Mouse (Mus musculus): Measurements from ENCODE around the gene Zfand3.
A peak's percentile ranks its signal among the peaks of the same experiment; 100 is the strongest.

Zfand3 gene

DNA sequence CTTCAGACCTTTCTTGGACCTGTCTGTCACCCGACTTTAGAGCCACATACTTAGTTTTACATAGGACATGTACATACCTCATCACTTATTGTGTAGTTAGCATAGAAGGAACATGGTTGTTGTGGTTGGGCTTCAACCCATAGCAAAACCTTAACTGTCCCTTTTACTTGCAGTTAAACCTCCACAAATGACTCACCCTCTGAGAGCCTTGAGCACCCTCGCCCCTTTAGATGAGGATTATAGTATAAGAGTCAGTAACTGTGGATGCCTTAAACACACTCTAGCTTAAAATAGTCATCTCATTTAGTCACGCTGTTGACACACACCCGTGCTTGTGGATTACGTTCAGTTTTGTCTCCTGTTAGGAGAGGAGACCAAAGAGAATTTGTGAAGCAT lies 47.8 kb downstream of the Zfand3 start:
- DNase-seq (ENCODE audit: low spot score), result no peak

DNA sequence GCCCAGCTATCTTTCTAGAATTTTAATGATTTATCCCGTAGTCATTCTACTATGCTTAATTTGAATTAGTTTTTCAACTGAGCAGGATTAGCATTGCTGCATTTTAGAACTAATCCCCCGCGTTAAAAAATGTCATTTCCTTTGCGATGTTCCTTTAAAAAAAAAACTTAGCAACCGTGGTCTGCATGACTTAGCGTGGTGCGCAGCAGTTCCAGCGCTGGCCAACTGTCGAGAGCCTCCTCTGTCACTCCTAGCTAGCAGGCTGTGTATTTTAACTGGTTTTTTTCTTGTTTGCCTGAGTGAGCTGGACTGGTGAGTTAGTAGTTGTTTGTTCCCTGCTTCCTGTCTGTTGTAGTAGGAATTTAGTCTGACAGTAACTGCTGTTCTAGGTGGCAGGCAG lies 48.9 kb downstream of the Zfand3 start:
- DNase-seq (ENCODE audit: low spot score), result no peak

DNA sequence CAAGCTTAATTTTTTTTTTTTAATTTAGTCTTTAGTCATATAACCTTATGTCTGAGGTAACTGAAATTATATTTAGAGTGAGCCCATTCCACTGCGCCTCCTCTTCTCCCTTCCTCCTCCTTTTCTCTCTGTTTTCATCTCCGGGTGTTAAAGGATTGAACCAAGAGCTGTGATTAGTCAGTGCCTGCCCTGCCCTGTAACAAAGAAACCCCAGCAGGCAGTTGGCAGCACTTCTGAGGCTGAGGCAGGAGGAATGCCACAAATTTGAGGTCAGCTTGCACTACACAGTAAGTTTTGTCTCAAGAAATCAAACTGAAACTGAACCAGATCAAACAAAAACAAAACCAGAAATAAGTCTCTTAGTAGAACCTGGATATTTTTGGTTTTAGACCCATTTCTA lies 49.3 kb downstream of the Zfand3 start:
- DNase-seq (ENCODE audit: low spot score), result no peak

DNA sequence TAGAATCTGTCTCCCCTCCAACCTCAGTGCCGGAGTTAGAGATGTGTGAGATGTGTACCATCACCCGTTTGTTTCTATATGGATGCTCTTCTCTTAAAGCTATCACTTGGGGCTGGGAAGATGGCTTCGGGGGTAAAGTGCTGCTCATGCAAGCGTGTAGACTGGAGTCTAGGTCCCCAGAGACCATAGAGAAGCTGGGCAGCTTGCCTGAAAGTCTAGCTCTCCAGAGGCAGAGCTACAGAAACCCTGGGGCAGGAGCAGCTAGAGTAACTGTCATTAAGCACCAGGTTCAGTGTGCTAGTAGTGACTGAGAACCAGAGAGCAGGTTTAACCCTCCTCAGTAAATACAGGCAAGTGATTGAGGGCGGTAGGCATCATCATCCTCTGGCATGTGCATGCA lies 51.7 kb downstream of the Zfand3 start:
- DNase-seq (ENCODE audit: low spot score), result no peak

DNA sequence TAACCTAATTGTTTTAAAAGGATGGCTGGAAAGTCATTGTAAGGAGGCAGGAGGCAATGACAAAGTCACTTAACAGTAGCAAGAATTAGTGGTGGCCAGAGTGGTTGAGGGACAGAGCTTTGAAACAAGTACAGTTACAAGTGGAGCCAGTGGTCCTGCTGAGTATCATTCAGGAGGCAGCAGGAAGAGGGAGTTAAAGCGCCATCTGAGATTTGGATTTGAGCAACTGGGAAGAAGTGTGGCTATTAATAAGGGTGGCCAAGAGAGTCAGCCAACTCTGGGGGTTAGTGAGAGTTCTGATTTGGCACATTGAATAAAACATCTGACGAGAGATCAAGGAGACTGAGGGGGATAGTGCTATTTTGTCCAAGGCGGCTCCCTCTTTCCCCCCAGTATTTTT lies 54.1 kb downstream of the Zfand3 start:
- DNase-seq (ENCODE audit: low spot score), result no peak

DNA sequence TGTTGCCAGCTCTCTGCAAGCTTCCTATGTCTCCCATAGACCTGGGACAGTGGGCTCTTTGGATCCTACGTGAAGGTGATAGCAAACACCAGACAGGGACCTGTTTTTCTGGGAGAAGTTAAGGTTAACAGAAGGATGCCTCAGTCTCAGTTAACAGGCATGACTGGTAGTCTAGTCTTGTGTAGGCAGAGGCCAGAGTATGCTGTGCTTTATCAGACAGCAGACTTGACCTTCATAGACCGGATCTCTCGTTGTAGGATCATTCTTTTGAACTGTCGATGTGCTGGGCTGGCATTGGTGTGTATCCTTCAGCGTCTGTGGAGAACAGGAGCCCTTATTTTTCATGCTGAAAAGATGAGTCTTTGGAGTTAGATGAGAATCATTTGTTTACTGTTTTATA lies 54.5 kb downstream of the Zfand3 start:
- no peak for DNase-seq (ENCODE audit: low spot score)

DNA sequence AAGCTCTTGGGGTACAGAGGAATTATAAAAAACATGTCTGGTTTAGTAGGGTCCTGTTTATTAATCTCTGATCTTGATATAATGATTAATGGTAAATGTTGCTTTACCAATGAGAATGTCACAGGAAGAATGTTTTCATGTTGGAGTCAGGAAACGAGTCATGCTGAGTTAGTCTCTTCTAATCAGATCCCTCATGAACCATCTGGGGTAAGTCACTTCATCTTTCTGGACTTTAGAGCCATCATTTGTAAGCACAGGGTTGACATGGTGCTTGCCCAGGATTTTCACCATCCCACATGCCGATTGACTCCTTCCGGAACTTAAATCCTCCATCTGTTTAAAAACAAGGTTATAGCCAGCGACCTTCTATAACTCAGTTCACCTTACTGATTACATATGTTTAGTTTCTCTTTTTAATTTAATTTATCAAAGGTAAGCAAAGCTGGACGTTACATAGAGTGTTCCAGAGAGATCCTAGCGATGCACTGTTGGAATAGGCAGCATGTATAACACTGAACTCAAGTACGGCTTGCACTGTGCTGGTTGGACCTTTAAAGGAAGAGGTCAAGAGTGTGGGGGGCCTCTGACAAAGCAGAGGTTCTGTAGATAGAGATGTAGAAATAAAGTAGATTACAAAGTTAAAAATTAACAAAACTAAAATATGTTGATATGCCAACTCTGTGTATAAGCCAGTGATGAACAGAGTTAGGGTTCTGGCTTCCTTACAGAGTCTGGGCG lies 56.7 kb downstream of the Zfand3 start:
- DNase-seq (ENCODE audit: low spot score), result no peak

DNA sequence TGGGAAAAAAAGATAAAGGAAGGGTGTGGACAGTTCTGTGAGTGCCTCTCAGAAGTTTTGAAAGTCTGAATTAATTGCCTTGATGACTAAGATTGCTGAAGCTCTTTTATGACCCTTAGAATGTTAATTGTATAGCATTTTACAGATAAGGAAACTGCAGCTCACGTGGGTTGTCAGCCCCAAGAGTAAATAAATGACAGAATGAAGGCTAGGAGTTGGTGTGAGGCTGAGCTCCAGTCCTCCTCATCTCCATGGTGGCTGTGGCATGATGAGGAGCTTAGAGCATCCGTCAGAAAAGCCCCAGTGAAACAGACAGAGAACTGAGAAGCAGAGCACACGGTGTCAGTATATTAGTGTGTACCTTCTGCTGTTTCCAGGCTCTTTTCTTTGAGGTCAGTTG lies 59.3 kb downstream of the Zfand3 start:
- DNase-seq (ENCODE audit: low spot score), result no peak

DNA sequence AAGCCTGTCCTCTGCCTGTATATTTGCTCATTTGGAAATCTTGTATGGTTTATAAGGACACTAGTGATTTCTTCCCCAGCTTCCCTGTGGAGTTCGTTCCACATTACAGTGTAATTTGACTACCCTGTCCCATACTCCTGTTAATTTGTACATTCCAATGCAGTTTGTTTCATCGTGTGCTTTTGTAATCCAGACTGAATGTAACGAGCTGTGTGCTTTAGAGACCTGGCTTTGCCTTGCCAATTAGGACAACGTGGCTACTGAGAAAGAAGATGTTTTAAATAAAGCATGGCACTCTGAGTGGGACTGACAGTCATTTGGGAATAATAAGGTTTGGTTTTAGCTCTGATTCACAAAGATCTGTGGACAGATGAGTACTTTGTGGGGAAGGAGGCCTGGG lies 60.2 kb downstream of the Zfand3 start:
- peak; percentile 57 for DNase-seq (ENCODE audit: low spot score)

DNA sequence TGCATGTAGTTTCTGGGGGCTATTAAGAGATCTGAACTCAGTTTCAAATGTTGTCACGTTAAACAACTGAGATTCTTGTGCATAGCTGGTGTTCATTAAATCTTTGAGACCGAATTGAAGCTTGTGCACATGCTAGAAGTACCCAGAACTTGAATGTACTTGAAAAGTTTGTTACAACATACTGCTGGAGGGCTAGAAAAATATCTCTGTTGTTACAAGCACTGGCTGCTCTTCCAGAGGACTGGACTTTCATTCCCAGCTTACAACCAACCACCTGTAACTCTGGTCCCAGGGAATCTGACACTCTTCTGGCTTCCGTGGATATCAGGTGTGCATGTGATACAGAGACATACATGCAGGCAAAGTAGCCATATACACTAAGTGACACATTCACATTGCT lies 65.2 kb downstream of the Zfand3 start:
- DNase-seq (ENCODE audit: low spot score), result no peak

DNA sequence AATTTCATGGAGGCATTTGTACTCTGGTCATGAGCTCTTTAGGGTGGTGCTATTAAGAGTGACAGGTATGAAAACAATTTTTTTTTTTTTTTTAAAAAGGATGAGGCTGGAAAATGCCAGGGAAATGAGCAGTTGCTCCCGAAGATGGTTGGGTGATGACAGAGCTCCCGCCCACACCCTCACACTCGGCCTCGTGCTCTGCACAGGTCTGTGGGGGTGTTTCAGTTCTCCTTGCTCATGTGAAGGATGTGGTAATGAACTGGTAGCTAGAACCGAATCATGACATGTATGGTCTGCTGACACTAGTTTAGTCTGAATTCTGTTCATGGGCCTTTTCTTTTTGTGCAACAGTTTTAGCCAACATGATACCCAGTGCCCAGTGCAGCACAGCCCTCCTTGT lies 66.1 kb downstream of the Zfand3 start:
- no peak for DNase-seq (ENCODE audit: low spot score)

DNA sequence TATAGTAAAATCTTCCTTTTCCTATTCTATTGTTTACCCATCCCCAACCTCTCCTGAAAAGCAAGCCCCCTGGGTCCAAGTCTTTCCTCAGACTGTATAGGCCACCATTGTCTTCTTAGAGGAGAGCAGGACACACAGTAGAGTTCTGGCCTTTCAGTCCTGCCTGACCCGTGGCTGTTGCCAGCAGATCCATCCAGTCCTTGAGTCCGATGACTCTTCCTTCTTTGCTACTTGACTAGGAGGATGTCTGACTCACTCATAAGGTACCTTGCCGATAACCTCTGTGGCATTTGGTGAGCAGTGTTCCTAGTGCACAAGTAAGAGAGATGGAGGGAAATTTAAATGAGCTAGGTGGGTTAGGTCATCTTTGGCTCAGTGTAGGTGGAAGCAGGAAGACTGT lies 68.1 kb downstream of the Zfand3 start:
- DNase-seq (ENCODE audit: low spot score), result no peak

DNA sequence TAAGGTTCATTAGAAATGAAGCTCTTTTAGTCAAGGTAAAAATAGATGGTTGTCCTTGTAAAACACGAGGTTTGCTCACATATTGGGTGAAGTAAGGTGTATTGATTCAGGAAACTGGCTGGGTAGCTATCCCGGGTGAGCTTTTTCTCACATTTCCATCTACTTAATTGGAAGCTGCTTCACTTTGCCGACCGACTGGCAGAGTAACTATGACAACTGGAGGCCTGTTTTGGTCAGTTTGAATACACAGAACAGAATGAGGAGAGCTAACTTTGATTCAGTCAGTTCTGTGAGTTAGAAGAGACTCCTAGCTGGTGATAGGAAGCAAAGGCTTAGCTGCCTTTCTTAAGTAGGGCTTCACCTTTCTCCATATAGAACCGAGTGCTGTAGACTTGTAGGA lies 71.4 kb downstream of the Zfand3 start:
- DNase-seq (ENCODE audit: low spot score), result no peak

DNA sequence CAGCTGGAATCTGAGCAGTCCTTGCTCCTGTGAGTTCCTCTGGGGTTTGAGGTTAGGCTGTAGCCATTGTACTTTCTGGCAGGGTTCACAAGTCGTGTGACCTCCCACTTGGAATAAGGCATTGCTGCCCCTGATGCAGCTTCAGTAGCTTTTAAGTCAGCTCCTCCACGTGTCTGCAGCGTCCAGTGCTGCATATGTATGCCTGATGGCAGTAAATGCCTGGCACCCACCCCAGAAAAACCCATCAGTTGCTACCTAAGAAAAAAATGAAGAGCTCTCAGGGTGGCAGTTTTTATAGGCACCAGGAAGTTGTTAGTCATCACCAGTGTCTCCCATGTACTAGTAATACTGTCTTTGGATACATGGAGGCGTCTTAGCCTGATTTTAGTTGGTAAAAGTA lies 79.5 kb downstream of the Zfand3 start:
- no peak for DNase-seq (ENCODE audit: low spot score)

DNA sequence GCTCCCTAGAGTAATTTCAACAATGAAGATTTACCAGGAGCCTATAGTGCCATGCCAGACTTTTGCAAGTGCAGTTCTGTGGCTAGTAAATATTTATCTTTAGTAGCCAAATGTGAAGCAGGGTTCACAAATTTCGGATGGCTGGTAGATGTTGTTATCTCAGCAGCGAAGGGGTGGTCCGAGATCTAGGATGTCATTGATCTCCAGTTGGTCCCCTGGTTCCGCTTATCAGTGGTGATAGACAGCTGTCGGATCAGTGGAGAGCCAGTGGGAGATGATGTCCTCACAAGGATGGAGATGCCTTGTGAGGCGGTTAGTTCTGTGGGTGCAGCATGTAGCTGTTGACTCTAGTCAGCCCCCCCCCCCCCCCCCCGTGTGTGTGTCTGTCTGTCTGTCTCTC lies 82.2 kb downstream of the Zfand3 start:
- DNase-seq (ENCODE audit: low spot score), result no peak

DNA sequence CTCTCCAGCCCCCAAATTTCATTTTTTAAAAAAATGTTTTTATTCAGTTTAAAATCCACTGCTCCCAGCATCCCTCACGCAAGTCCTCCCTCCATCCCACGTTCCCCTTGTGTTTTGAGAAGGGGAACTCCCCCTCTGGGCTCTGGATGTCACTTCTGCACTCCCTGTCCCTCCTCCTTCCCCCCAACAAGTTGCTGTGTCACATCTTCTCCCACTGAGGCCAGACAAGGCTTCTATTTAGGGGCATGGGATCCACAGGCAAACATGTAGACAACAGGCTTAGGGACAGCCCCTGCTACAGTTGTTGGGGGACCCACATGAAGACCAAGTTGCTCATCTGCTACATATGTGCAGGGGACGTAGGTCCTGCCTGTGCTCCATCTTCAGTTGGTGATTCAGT lies 83.9 kb downstream of the Zfand3 start:
- no peak for DNase-seq (ENCODE audit: low spot score)

DNA sequence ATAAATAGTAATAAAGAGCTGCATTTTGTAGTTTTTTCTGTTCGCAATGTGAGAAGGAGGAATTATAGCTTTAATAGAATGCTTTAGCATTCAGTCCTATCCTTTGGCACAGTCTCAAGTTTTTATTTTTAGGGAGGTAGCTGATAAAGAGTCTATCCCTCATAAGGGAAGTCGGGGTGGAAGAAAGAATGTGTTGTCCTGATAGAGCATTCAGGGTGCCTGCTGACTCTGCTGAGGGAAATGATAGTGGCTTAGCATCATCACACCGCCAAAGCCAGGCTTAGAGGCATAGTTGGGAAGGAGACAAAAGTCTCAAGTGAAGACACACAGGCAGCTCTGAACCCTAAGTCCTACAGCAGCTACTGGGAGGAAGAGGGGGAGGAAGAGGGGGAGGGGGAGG lies 85.9 kb downstream of the Zfand3 start:
- no peak for DNase-seq (ENCODE audit: low spot score)

DNA sequence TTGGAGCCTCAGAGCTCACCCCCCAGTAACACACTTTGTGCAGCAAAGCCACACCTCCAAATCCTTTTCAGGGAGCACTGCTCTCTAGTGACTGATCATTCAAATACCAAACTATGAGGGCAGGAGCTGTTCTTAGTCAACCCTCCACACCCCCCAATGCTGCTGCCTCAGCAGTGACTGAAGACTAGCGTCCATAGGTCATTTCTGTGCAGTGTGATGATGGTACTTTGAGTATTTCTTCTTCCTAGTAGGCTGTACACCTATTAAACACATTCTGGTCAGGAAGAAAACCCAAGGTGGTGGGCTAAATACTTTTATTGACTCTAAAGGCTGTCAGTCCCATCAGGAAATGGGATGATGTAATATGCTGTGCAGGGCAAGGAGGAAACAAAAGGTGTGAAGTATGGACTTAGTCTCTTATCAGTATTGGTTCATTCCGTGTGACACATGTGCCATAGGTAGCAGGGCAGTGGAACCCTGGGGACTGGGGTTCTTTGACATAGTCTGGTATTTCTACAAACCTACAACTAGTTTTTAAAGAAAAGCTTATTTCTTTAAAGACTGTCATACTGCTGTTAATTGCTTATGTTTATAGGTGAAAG lies 88.7 kb downstream of the Zfand3 start:
- no peak for DNase-seq (ENCODE audit: low spot score)

DNA sequence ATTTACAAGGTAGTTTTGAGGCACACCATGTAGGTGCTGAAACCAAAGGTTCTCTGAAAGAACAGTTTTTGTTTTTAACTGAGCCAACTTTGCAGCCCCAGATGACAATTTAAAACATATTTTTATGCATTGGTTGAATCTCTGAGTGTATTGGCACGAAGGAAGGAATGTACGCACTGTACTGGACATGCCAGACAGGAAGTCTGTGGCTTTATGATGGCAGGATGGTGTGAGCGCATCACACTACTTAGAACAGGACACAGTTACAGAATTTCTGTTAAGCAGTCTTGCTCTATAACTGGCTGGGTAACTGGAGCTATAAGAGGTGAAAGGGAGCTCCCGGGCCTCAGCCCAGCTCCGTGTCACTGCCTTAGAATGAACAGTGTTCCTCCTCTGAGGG lies 92.6 kb downstream of the Zfand3 start:
- no peak for DNase-seq (ENCODE audit: low spot score)

DNA sequence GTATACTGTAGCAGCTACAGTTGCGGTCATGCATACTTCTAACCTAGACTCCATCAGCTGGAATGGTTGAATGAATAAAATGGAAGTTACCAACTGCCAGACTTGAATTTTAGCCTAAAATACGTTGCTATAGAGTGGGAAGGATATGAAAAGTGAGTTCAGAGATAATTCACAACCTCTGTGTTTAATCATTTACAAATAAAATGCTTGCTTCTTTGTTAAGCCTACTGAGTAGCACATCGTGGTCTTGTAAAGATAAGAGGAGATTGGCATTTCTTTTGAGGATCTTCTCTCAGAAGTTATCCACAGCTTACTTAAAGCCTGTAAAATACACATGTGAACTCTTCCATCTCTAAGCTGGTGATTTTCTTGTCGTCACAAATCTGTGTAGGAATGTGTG lies 93.1 kb downstream of the Zfand3 start:
- no peak for DNase-seq (ENCODE audit: low spot score)

DNA sequence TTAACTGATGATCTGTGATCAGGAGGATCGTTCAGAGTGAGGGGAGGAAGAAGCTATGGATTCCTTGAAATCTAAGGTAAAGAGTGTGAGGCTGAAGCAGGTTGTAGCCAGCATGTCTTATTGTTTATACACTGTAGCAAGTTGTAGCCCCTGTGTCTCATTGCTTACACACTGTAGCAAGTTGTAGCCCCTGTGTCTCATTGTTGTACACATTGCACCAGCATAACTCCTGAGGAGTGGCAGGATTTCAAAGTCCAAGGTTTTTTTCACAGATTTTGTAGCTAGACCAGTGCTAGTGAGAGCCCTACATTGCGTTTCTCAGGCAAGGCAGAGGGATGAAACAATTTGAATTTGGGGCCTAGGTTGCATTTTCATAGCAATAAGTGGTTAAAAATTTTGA lies 95.1 kb downstream of the Zfand3 start:
- DNase-seq (ENCODE audit: low spot score), result no peak

DNA sequence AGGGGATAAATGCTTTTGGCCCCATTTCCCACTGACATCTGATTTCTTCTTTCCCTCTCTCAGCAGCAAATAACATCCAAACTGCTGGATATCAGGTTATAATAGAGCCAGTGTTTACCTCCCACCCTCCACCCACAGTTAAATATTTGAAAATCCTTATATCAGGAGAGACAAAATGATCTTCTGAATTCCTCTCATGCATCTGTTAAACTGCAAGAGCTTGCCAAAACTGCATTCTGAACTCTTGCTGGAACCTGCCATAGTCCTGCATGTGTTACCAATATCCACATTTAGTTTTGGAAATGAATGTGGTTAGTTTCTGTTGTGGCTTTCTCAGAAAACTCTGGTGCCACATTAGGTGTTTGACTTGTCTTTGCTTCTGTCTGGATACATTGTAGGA lies 97.3 kb downstream of the Zfand3 start:
- DNase-seq (ENCODE audit: low spot score), result no peak

DNA sequence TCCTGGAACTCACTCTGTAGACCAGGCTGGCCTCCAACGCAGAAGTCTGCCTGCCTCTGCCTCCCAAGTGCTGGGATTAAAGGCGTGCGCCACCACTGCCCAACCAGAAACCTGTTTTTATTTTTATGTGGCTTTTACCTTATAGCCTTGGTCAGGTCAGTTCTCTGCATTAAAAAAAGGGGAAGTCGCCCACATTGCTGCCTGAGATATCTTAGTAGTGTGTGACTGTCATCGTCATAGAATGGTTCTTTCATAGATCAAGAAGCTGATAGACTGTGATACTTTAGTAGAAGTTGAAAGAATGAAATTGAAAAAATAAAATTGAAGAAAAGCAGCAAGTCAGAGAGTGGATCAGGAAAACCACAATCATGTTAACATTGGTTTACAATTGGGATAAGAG lies 98.5 kb downstream of the Zfand3 start:
- no peak for DNase-seq (ENCODE audit: low spot score)

DNA sequence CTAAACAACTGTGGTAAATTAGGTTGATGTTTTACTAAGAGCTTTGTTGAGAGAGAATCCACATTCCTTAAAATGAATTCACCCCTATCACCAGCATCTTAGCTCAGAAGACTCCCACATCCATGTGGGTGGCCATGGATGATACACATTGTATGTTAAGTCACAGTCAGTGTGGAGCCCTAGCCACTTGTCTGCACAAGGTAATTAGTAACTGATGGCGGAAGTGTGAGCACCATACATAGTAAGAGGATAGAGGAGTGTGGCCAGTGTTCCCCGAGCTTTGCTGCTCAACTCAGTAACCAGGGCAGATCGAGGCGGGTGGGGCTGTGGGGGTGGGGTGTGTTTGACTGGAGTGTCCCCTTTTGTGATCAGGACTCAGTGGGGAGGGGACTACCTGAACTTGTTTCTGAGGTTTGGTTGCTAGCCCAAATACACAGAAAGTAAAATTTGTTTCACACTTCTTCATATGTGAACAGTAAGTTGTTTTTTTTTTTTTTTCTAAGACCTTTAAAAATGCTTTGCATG lies 99.2 kb downstream of the Zfand3 start:
- DNase-seq (ENCODE audit: low spot score), result no peak

Measured in retina, embryonic 14.5 days (tissue).